Mouse (Mus musculus): ENCODE measurements around the gene Gjd2.

DNA sequence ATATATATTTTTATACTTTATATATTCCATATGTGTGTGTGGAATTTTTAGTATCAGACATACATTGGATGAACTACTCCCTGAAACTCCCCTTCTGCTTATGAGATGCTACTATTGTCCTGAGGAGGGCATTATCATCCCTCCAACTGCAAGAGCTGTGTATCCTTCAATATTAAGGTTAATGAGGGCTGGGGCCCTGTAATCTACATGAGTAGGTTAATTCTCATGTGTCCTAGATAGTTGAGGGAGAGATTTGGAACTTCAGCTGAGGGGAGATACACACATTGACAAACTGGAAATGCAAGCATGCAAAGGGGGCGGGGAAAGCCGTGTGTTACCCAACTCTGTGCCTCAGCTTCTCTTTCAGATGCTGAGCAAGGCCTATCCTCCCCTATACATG lies 24.5 kb upstream of the Gjd2 start:
- TF ChIP-seq CTCF (conservative IDR thresholded peaks at IDR 0.05; ENCODE audit: low read length) (no peak), POU5F1 (IDR thresholded peaks at IDR 0.05; ENCODE audit: borderline replicate concordance, low read length) (no peak)
